Mouse (Mus musculus): ENCODE results near the gene Eea1. TPM values are rescaled to one million over a fixed set of nuclear protein-coding genes. Genes with fewer than 3 reads are reported as not detected.

The Eea1 gene
- total and polyA plus RNA-seq, 3 experiments, result 9.2 to 43.5 (median 10.2) TPM

DNA sequence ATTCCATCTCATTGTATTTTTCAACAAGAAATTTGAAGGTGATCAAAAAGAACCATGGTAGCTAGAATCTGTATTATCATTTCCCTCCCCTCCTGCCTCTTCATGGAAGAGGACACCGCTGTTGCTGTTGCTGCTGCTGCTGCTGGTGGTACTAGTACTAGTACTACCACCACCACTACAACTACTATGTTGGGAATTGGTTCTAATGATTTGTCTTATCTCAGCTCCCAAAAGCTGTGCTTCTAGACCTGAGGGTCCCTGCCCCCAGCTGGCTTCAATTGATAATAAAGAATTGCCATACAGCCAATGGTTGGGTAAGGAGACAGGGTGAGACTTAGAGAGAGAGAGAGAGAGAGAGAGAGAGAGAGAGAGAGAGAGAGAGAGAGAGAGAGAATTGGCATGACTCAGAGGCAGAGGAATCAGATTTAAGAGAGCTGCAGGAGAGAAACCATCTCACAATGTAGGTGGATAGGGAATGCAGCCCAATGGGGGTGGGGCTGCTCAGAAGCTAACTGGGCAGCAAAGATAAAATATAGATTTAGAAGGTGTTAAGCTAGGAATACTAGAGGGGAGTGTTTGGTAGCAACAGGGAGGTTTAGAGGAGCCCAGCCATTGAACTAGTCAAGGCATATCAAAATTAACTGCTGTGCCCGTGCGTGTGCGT, 31.1 kb upstream of the Eea1 start:
- H3K9ac ChIP-seq (ENCODE audit: control insufficient read depth, low read depth, low read length, poor library complexity, severe bottlenecking), result no peak overlapping the region
- H3K27ac ChIP-seq (ENCODE audit: control insufficient read depth, low read depth, low read length), result no peak overlapping the region
- TF ChIP-seq CHD2 (IDR thresholded peaks at IDR 0.05; ENCODE audit: low read length) (no peak), UBTF (IDR thresholded peaks at IDR 0.05; ENCODE audit: borderline replicate concordance, insufficient read depth, low read depth, low read length) (no peak), EP300 (IDR thresholded peaks at IDR 0.05; ENCODE audit: low read depth in 1 of 2, low read length in 2 of 2) (no peak), TBP (IDR thresholded peaks at IDR 0.05; ENCODE audit: low read depth, low read length) (no peak)
- peaks cover 0 to 1% of the 10 kb centered on the region in 2 experiments; a peak in 3 of 4 replicates for H3K27me3 ChIP-seq (ENCODE audit: control insufficient read depth in 1 of 2, insufficient read depth in 2 of 2, low read length in 2 of 2)
- H3K36me3 ChIP-seq (ENCODE audit: control insufficient read depth in 1 of 2, insufficient read depth in 2 of 2, low read length in 2 of 2), result no peaks in the 10 kb centered on the region
- no peak overlapping the region for H3K4me3 ChIP-seq (ENCODE audit: control insufficient read depth in 1 of 2, insufficient read depth in 1 of 2, low read depth in 2 of 2, low read length in 2 of 2)
- no peaks in the 10 kb centered on the region for H3K9me3 ChIP-seq (replicated peaks; ENCODE audit: insufficient read depth, low read length)
- DNase-seq (ENCODE audit: low read depth, low spot score), result no peak
- no peaks in the 10 kb centered on the region for H3K4me1 ChIP-seq (ENCODE audit: control insufficient read depth in 1 of 2, insufficient read depth in 2 of 2, low read length in 2 of 2)
- H3K79me2 ChIP-seq (ENCODE audit: control insufficient read depth, insufficient read depth, low read length, poor library complexity), result no peaks in the 10 kb centered on the region

DNA sequence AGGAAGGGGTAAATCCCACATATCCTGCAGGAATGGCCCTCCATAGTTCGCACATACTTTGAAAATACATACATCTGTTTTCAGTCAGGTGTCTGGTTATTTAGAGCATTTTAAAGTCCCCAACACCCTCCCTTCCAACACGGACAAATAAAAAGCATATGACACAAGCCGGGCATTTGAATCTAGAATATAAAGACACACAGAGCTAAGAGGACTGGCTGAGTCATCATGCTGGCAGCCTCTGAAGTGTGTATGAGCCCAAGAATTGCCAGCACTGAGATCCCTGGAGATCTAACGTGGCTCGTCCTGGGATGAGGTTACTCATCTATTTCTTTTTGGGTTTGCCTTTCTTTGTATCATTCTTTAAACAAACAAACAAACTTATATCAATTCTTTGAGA, 29.4 kb upstream of the Eea1 start:
- Histone ChIP-seq H3K27ac (ENCODE audit: control insufficient read depth, low read depth, low read length) (no peak overlapping the region), H3K9ac (ENCODE audit: control insufficient read depth, low read depth, low read length, poor library complexity, severe bottlenecking) (no peak overlapping the region), H3K9me3 (replicated peaks; ENCODE audit: insufficient read depth, low read length) (no peaks in the 10 kb centered on the region), H3K79me2 (ENCODE audit: control insufficient read depth, insufficient read depth, low read length, poor library complexity) (no peaks in the 10 kb centered on the region), H3K27me3 (ENCODE audit: control insufficient read depth in 1 of 2, insufficient read depth in 2 of 2, low read length in 2 of 2) (peaks cover 0 to 1% of the 10 kb centered on the region in 2 experiments; a peak in 3 of 4 replicates), H3K4me1 (ENCODE audit: control insufficient read depth in 1 of 2, insufficient read depth in 2 of 2, low read length in 2 of 2) (no peaks in the 10 kb centered on the region), H3K36me3 (ENCODE audit: control insufficient read depth in 1 of 2, insufficient read depth in 2 of 2, low read length in 2 of 2) (no peaks in the 10 kb centered on the region), H3K4me3 (ENCODE audit: control insufficient read depth in 1 of 2, insufficient read depth in 1 of 2, low read depth in 2 of 2, low read length in 2 of 2) (no peak overlapping the region)
- TF ChIP-seq ZKSCAN1 (IDR thresholded peaks at IDR 0.05; ENCODE audit: low read depth, low read length), result no peak
- TF ChIP-seq POLR2AphosphoS2 (IDR thresholded peaks at IDR 0.05; ENCODE audit: low read length), result no peak
- no peak for TF ChIP-seq BHLHE40 (IDR thresholded peaks at IDR 0.05; ENCODE audit: borderline replicate concordance, low read depth, low read length)
- TF ChIP-seq KAT2A (conservative IDR thresholded peaks at IDR 0.05; ENCODE audit: low read depth, low read length), result no peak
- TF ChIP-seq TAL1 (IDR thresholded peaks at IDR 0.05; ENCODE audit: low read length), result no peak
- no peak for TF ChIP-seq CHD2 (IDR thresholded peaks at IDR 0.05; ENCODE audit: low read length)
- no peak for TF ChIP-seq ZC3H11A (IDR thresholded peaks at IDR 0.05; ENCODE audit: low read depth, low read length)
- no peak for TF ChIP-seq CHD1 (IDR thresholded peaks at IDR 0.05; ENCODE audit: low read depth, low read length)
- TF ChIP-seq ETS1 (IDR thresholded peaks at IDR 0.05; ENCODE audit: low read depth, low read length), result no peak
- no peak for TF ChIP-seq SIN3A (IDR thresholded peaks at IDR 0.05; ENCODE audit: low read length)
- TF ChIP-seq USF1 (IDR thresholded peaks at IDR 0.05; ENCODE audit: low read depth, low read length), result no peak
- TF ChIP-seq MAX (IDR thresholded peaks at IDR 0.05; ENCODE audit: low read length), result no peak
- TF ChIP-seq RAD21 (IDR thresholded peaks at IDR 0.05; ENCODE audit: low read depth, low read length), result no peak
- no peak for TF ChIP-seq MAFK (IDR thresholded peaks at IDR 0.05; ENCODE audit: borderline replicate concordance, low read depth, low read length)
- no peak for TF ChIP-seq NELFE (IDR thresholded peaks at IDR 0.05; ENCODE audit: low read depth, low read length)
- no peak for TF ChIP-seq MXI1 (IDR thresholded peaks at IDR 0.05; ENCODE audit: low read depth, low read length)
- TF ChIP-seq MEF2A (IDR thresholded peaks at IDR 0.05; ENCODE audit: extremely low read depth, insufficient replicate concordance, low read depth, low read length, poor library complexity, severe bottlenecking), result no peak
- no peak for TF ChIP-seq POLR2A (IDR thresholded peaks at IDR 0.05; ENCODE audit: control insufficient read depth in 1 of 2, insufficient read depth in 1 of 2, low read depth in 1 of 2, low read length in 2 of 2, poor library complexity in 1 of 2)
- DNase-seq (ENCODE audit: low read depth, low spot score), result no peak
